8 mouse cellular contexts compared by ENCODE assay signal in genomic region chr1:133226928-133227327, GRCm38 (mm10).
DNase-seq lines count a peak whose midpoint lies in the region; ATAC-seq and TF ChIP-seq lines count a peak whose summit lies in the region.

No protein-coding gene starts in this region.

- H3K36me3 ChIP-seq in intestine, embryonic 16.5 days (ENCODE audit: control insufficient read depth, insufficient read depth, low read length), result no peaks in the 10 kb centered on the region
- H3K36me3 ChIP-seq in limb, embryonic 14.5 days (ENCODE audit: control insufficient read depth, insufficient read depth, low read length), result no peaks in the 10 kb centered on the region
- no peaks in the 10 kb centered on the region for H3K36me3 ChIP-seq in neural tube, embryonic 15.5 days

- no peak overlapping the region for H3K4me3 ChIP-seq in intestine, embryonic 16.5 days (ENCODE audit: low read length)
- no peak overlapping the region for H3K4me3 ChIP-seq in limb, embryonic 14.5 days (replicated peaks; ENCODE audit: low read length)
- no peak overlapping the region for H3K4me3 ChIP-seq in neural tube, embryonic 15.5 days (replicated peaks)

- no peak overlapping the region for H3K4me2 ChIP-seq in intestine, embryonic 16.5 days (ENCODE audit: low read depth, low read length)
- peak overlapping the region; percentile 5; the same call in 1 of the 2 replicates for H3K4me2 ChIP-seq in limb, embryonic 14.5 days (replicated peaks; ENCODE audit: low read depth, low read length, severe bottlenecking)
- H3K4me2 ChIP-seq in neural tube, embryonic 15.5 days, result no peak overlapping the region

- DNase-seq in adrenal gland, adult (ENCODE audit: inconsistent age in 2 of 2, low spot score in 1 of 2), result peak; percentile 88
- no peak for DNase-seq in adrenal gland, postnatal 4 days (ENCODE audit: low spot score in 2 of 2)
- DNase-seq in cerebellum, adult 9-11 months, result peak; percentile 51
- peak; percentile 99 for DNase-seq in heart, adult 11 months
- peak; percentile 61 for DNase-seq in limb, embryonic 14.5 days (ENCODE audit: low spot score)
- no peak for DNase-seq in spleen, postnatal 10 days (ENCODE audit: low spot score in 2 of 2)

- no peak overlapping the region for H3K27ac ChIP-seq in intestine, embryonic 16.5 days (ENCODE audit: low read length)
- no peak overlapping the region for H3K27ac ChIP-seq in limb, embryonic 14.5 days (replicated peaks; ENCODE audit: low read depth, low read length)
- peak overlapping the region; percentile 54 for H3K27ac ChIP-seq in neural tube, embryonic 15.5 days (replicated peaks)

- H3K9ac ChIP-seq in intestine, embryonic 16.5 days (ENCODE audit: low read depth, low read length), result no peak overlapping the region; the same call in 1 of the 2 replicates
- no peak overlapping the region for H3K9ac ChIP-seq in limb, embryonic 14.5 days (ENCODE audit: low read depth, low read length, severe bottlenecking)
- no peak overlapping the region for H3K9ac ChIP-seq in neural tube, embryonic 15.5 days (replicated peaks)

- H3K9me3 ChIP-seq in intestine, embryonic 16.5 days (ENCODE audit: control insufficient read depth, low read length), result no peaks in the 10 kb centered on the region
- H3K9me3 ChIP-seq in limb, embryonic 14.5 days (ENCODE audit: control insufficient read depth, low read length), result no peaks in the 10 kb centered on the region
- H3K9me3 ChIP-seq in neural tube, embryonic 15.5 days (replicated peaks), result no peaks in the 10 kb centered on the region

- ATAC-seq in intestine, embryonic 16.5 days, result peak; percentile 49
- ATAC-seq in limb, embryonic 14.5 days (ENCODE audit: low FRiP score, low read depth), result peak; percentile 25; the same call in 1 of the 2 replicates
- no peak for ATAC-seq in neural tube, embryonic 15.5 days (ENCODE audit: low FRiP score)

- WGBS in intestine, embryonic 16.5 days, result 29% methylated on average over 9 of the region's 9 CpGs
- 25% methylated on average over 9 of the region's 9 CpGs for WGBS in limb, embryonic 14.5 days
- 22% methylated on average over 9 of the region's 9 CpGs for WGBS in neural tube, embryonic 15.5 days

- no peak for TF ChIP-seq POLR2A in limb, embryonic 14.5 days (IDR thresholded peaks at IDR 0.05; ENCODE audit: borderline replicate concordance, extremely low read depth, insufficient read depth, insufficient read length)

- H3K4me1 ChIP-seq in intestine, embryonic 16.5 days (ENCODE audit: control insufficient read depth, insufficient read depth, low read length), result peaks cover 43% of the 10 kb centered on the region
- peaks cover 32% of the 10 kb centered on the region for H3K4me1 ChIP-seq in limb, embryonic 14.5 days (ENCODE audit: control insufficient read depth, insufficient read depth, low read length)
- H3K4me1 ChIP-seq in neural tube, embryonic 15.5 days, result peaks cover 47% of the 10 kb centered on the region

- no peaks in the 10 kb centered on the region for H3K27me3 ChIP-seq in intestine, embryonic 16.5 days (replicated peaks; ENCODE audit: control insufficient read depth, insufficient read depth, low read length)
- no peaks in the 10 kb centered on the region for H3K27me3 ChIP-seq in limb, embryonic 14.5 days (ENCODE audit: control insufficient read depth, insufficient read depth, low read length)
- H3K27me3 ChIP-seq in neural tube, embryonic 15.5 days (replicated peaks), result no peaks in the 10 kb centered on the region

Comparison
In these comparisons a context has a peak if more than half of its experiments do, and no peak if none do; other contexts are left out.
1. DNase-seq: peak in adrenal gland, adult (2 of 2), cerebellum, adult 9-11 months (single experiment), heart, adult 11 months (single experiment) and limb, embryonic 14.5 days (single experiment); none in adrenal gland, postnatal 4 days (0 of 2) and spleen, postnatal 10 days (0 of 2).